Mouse (Mus musculus) heart, embryonic 16.5 days (tissue): ENCODE data around the gene Dad1. TPM values are rescaled to one million over a fixed set of nuclear protein-coding genes. Genes with fewer than 3 reads are reported as not detected.

Source experiments
- ATAC-seq: fragments of 200-750 bp; cut with Nextera tagmentation; replicated peaks from 2 replicates; pipeline ENCODE4 v1.8.0; 2017; ENCODE audit warnings: moderate number of reproducible peaks; ENCODE audit not compliant: insufficient read depth, low FRiP score; ENCODE audit errors: extremely low read depth
- H3K27ac ChIP-seq: fragments of 300-500 bp; sonication (generic); 2 replicates; pipeline ENCODE4 v1.5.1; 2014; ENCODE audit warnings: mild to moderate bottlenecking, low read length, control low read depth, moderate library complexity
- H3K27me3 ChIP-seq: fragments of 300-500 bp; sonication (generic); 2 replicates; pipeline ENCODE4 v1.6.1; 2014; ENCODE audit warnings: low read length, mixed read lengths; ENCODE audit not compliant: control insufficient read depth, insufficient read depth
- H3K36me3 ChIP-seq: fragments of 300-500 bp; sonication (generic); 2 replicates; pipeline ENCODE4 v1.6.1; 2014; ENCODE audit not compliant: control insufficient read depth, insufficient read depth
- H3K4me1 ChIP-seq: fragments of 300-500 bp; sonication (generic); 2 replicates; pipeline ENCODE4 v1.6.1; 2014; ENCODE audit warnings: low read length, mixed read lengths; ENCODE audit not compliant: control insufficient read depth, insufficient read depth
- H3K4me2 ChIP-seq: fragments of 300-500 bp; sonication (generic); 2 replicates; pipeline ENCODE4 v1.6.1; 2014; ENCODE audit warnings: low read depth, mild to moderate bottlenecking, control low read depth, low read length
- H3K4me3 ChIP-seq: fragments of 300-500 bp; sonication (generic); 2 replicates; pipeline ENCODE4 v1.5.1; 2014; ENCODE audit warnings: mild to moderate bottlenecking, control low read depth, low read length
- H3K9ac ChIP-seq: fragments of 300-500 bp; sonication (generic); 2 replicates; pipeline ENCODE4 v1.6.1; 2014; ENCODE audit warnings: low read length, control low read depth
- H3K9me3 ChIP-seq: fragments of 300-500 bp; sonication (generic); replicated peaks from 2 replicates; pipeline ENCODE4 v1.6.1; 2016; ENCODE audit warnings: low read length; ENCODE audit not compliant: control insufficient read depth
- WGBS: fragments of 180-500 bp; shearing (Covaris S2); extraction: QIAGEN DNeasy Blood & Tissue Kit; methylation state at CpG from one replicate; pipeline ENCODE4 v1.1.7; 2014; 5-methylcytosine and 5-hydroxymethylcytosine counted together
- polyA plus RNA-seq: library from polyadenylated mRNA; unstranded; fragments of >200 nt; fragmentation: Nextera tagmentation; extraction: Ambion mirVana; gene quantifications from 2 replicates; pipeline ENCODE4 v1.2.1, GENCODE M21; 2015

Gene Dad1
- polyA plus RNA-seq, 1 experiment from 2014 or later: 349 TPM

- H3K9me3 ChIP-seq: 0 out of 2 replicates have a peak, but pooled peaks cover 4% of the 10 kb centered on the region
- WGBS: 14% methylated on average over 7 of the region's 7 CpGs
- ATAC-seq: no peak; the same call in 1 of the 2 replicates
- H3K27ac ChIP-seq: no peak overlapping the region
- peaks cover 12% of the 10 kb centered on the region; the same call in 1 of the 2 replicates for H3K4me1 ChIP-seq
- peaks cover 21% of the 10 kb centered on the region for H3K36me3 ChIP-seq
- H3K4me3 ChIP-seq: no peak overlapping the region
- no peak overlapping the region for H3K9ac ChIP-seq
- no peak overlapping the region for H3K4me2 ChIP-seq
- no peaks in the 10 kb centered on the region for H3K27me3 ChIP-seq
Measured at GRCm38 (mm10) chr14:54239002-54239736, 14.7 kb downstream of the Dad1 start.

- H3K4me2 ChIP-seq: no peak overlapping the region
- WGBS: 84% methylated on average over 5 of the region's 5 CpGs
- H3K27me3 ChIP-seq: no peaks in the 10 kb centered on the region
- H3K36me3 ChIP-seq: peaks cover 12% of the 10 kb centered on the region
- no peak overlapping the region for H3K27ac ChIP-seq
- H3K9me3 ChIP-seq: 0 out of 2 replicates have a peak, but pooled peaks cover 3% of the 10 kb centered on the region
- H3K4me3 ChIP-seq: no peak overlapping the region
- H3K4me1 ChIP-seq: peaks cover 29% of the 10 kb centered on the region
- no peak overlapping the region for H3K9ac ChIP-seq
- ATAC-seq: no peak
Measured at GRCm38 (mm10) chr14:54236881-54237280, 17.0 kb downstream of the Dad1 start.

GRCm38 (mm10) chr14:54235825-54236540 is 17.9 kb downstream of the Dad1 start:
- H3K27me3 ChIP-seq: no peaks in the 10 kb centered on the region
- H3K4me1 ChIP-seq: peaks cover 29% of the 10 kb centered on the region
- H3K9me3 ChIP-seq: no peaks in the 10 kb centered on the region
- WGBS: 78% methylated on average over 5 of the region's 5 CpGs
- no peak overlapping the region for H3K4me2 ChIP-seq
- H3K36me3 ChIP-seq: peaks cover 4% of the 10 kb centered on the region
- H3K4me3 ChIP-seq: no peak overlapping the region
- no peak for ATAC-seq
- no peak overlapping the region for H3K27ac ChIP-seq
- H3K9ac ChIP-seq: no peak overlapping the region

GRCm38 (mm10) chr14:54234231-54235040 is 19.5 kb downstream of the Dad1 start:
- H3K9ac ChIP-seq: 0 out of 2 replicates have a peak overlapping the region, but pooled peaks have one; percentile 21
- 48% methylated on average over 20 of the region's 20 CpGs for WGBS

GRCm38 (mm10) chr14:54233559-54234143 is 20.3 kb downstream of the Dad1 start:
- ATAC-seq: no peak
- WGBS: 59% methylated on average over 16 of the region's 16 CpGs
- no peaks in the 10 kb centered on the region for H3K9me3 ChIP-seq
- no peak overlapping the region for H3K4me3 ChIP-seq
- 0 out of 2 replicates have a peak overlapping the region, but pooled peaks have one; percentile 10 for H3K9ac ChIP-seq
- H3K4me1 ChIP-seq: peaks cover 33% of the 10 kb centered on the region
- H3K27me3 ChIP-seq: no peaks in the 10 kb centered on the region
- H3K27ac ChIP-seq: peak overlapping the region; percentile 80
- H3K36me3 ChIP-seq: peaks cover 2% of the 10 kb centered on the region; the same call in 1 of the 2 replicates
- H3K4me2 ChIP-seq: no peak overlapping the region

More at GRCm38 (mm10) chr14:54234231-54235040, 19.5 kb downstream of the Dad1 start:
- Histone ChIP-seq H3K9me3 (no peaks in the 10 kb centered on the region), H3K36me3 (peaks cover 2% of the 10 kb centered on the region; the same call in 1 of the 2 replicates), H3K27me3 (no peaks in the 10 kb centered on the region), H3K4me1 (peaks cover 29% of the 10 kb centered on the region), H3K4me3 (no peak overlapping the region), H3K27ac (peak overlapping the region; percentile 80), H3K4me2 (peak overlapping the region; percentile 12; the same call in 1 of the 2 replicates)
- ATAC-seq: peak; percentile 35

- peak overlapping the region; percentile 48 for H3K9ac ChIP-seq
- peaks cover 38% of the 10 kb centered on the region for H3K4me1 ChIP-seq
- 27% methylated on average over 9 of the region's 9 CpGs for WGBS
Measured at GRCm38 (mm10) chr14:54232811-54233558, 20.9 kb downstream of the Dad1 start.

GRCm38 (mm10) chr14:54232143-54232542 is 21.8 kb downstream of the Dad1 start:
- Histone ChIP-seq H3K27ac (peak overlapping the region; percentile 34; the same call in 1 of the 2 replicates), H3K9me3 (no peaks in the 10 kb centered on the region)

More at GRCm38 (mm10) chr14:54232811-54233558, 20.9 kb downstream of the Dad1 start:
- no peak overlapping the region for H3K4me3 ChIP-seq
- no peaks in the 10 kb centered on the region for H3K9me3 ChIP-seq
- peak; percentile 69 for ATAC-seq
- no peaks in the 10 kb centered on the region for H3K27me3 ChIP-seq
- peaks cover 2% of the 10 kb centered on the region; the same call in 1 of the 2 replicates for H3K36me3 ChIP-seq
- peak overlapping the region; percentile 35 for H3K4me2 ChIP-seq
- peak overlapping the region; percentile 80 for H3K27ac ChIP-seq

More at GRCm38 (mm10) chr14:54232143-54232542, 21.8 kb downstream of the Dad1 start:
- 47% methylated on average over 9 of the region's 9 CpGs for WGBS
- no peaks in the 10 kb centered on the region for H3K27me3 ChIP-seq
- peaks cover 2% of the 10 kb centered on the region; the same call in 1 of the 2 replicates for H3K36me3 ChIP-seq
- H3K4me3 ChIP-seq: no peak overlapping the region
- H3K4me2 ChIP-seq: no peak overlapping the region
- H3K4me1 ChIP-seq: peaks cover 44% of the 10 kb centered on the region
- H3K9ac ChIP-seq: no peak overlapping the region
- no peak for ATAC-seq
